Mouse (Mus musculus) hindbrain, embryonic 15.5 days (tissue): ENCODE results near the gene Stard3. TPM values are rescaled to one million over a fixed set of nuclear protein-coding genes. Genes with fewer than 3 reads are reported as not detected.
A peak's percentile ranks its signal among the peaks of the same experiment; 100 is the strongest.

Source experiments
- ATAC-seq: fragments of 200-750 bp; cut with Nextera tagmentation; 2 replicates; pipeline ENCODE4 v1.8.0; 2017; ENCODE audit warnings: low read depth, moderate number of reproducible peaks, moderate TSS enrichment; ENCODE audit not compliant: low FRiP score
- H3K27ac ChIP-seq: fragments of 300-500 bp; sonication (generic); replicated peaks from 2 replicates; pipeline ENCODE4 v1.5.1; 2015; ENCODE audit warnings: mild to moderate bottlenecking, inconsistent platforms
- H3K27me3 ChIP-seq: fragments of 300-500 bp; sonication (generic); 2 replicates; pipeline ENCODE4 v1.6.1; 2015; ENCODE audit warnings: control low read depth, inconsistent platforms
- H3K36me3 ChIP-seq: fragments of 300-500 bp; sonication (generic); 2 replicates; pipeline ENCODE4 v1.6.1; 2015; ENCODE audit warnings: control low read depth, inconsistent platforms
- H3K4me1 ChIP-seq: fragments of 300-500 bp; sonication (generic); replicated peaks from 2 replicates; pipeline ENCODE4 v1.6.1; 2015; ENCODE audit warnings: control low read depth, inconsistent platforms
- H3K4me2 ChIP-seq: fragments of 300-500 bp; sonication (generic); 2 replicates; pipeline ENCODE4 v1.6.1; 2015; ENCODE audit warnings: moderate library complexity, mild to moderate bottlenecking, inconsistent platforms
- H3K4me3 ChIP-seq: fragments of 300-500 bp; sonication (generic); 2 replicates; pipeline ENCODE4 v1.5.1; 2015; ENCODE audit warnings: mild to moderate bottlenecking, inconsistent platforms
- H3K9ac ChIP-seq: fragments of 300-500 bp; sonication (generic); 2 replicates; pipeline ENCODE4 v1.6.1; 2015; ENCODE audit warnings: inconsistent platforms
- H3K9me3 ChIP-seq: fragments of 300-500 bp; sonication (generic); 2 replicates; pipeline ENCODE4 v1.6.1; 2016; ENCODE audit warnings: control low read depth, inconsistent platforms
- WGBS: fragments of 180-500 bp; shearing (Covaris S2); methylation state at CpG from one replicate; pipeline ENCODE4 v1.1.7; 2015; 5-methylcytosine and 5-hydroxymethylcytosine counted together
- polyA plus RNA-seq: library from polyadenylated mRNA; unstranded; fragments of >200 nt; fragmentation: Nextera tagmentation; extraction: Ambion mirVana; gene quantifications from 2 replicates; pipeline ENCODE4 v1.2.1, GENCODE M21; 2015

The Stard3 gene
- polyA plus RNA-seq, 1 experiment from 2014 or later, result 40.3 TPM

DNA sequence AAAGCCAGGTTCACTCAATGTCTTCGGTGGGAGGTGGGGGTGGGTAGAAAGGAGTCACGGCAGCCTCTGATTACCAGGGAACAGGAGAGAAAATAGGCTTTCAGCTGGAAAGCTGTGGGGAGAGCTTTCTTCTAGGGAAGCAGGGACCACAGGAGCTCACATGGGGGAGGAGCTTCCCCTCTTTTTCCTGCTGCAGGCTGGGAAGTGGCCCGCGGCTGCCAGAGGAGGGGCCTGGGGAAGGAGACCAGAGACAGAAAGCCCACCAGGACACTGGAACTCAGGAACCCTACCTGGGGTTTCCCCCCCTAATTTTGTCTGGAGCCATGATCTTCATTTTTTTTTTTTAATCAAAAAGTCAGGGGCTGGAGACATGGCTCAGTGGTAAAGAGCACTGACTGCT, 17.6 kb upstream of the Stard3 start:
- Histone ChIP-seq H3K4me2 (no peak overlapping the region), H3K36me3 (no peaks in the 10 kb centered on the region), H3K4me3 (no peak overlapping the region), H3K4me1 (peaks cover 48% of the 10 kb centered on the region), H3K27me3 (peaks cover 58% of the 10 kb centered on the region), H3K27ac (0 out of 2 replicates have a peak overlapping the region, but pooled peaks have one; percentile 93), H3K9me3 (no peaks in the 10 kb centered on the region), H3K9ac (no peak overlapping the region)
- 13% methylated on average over 3 of the region's 4 CpGs for WGBS
- no peak for ATAC-seq

- no peak for ATAC-seq
- peaks cover 56% of the 10 kb centered on the region for H3K27me3 ChIP-seq
- H3K9ac ChIP-seq, result no peak overlapping the region
- 54% methylated on average over 4 of the region's 4 CpGs for WGBS
- H3K4me2 ChIP-seq, result no peak overlapping the region
- H3K27ac ChIP-seq, result no peak overlapping the region
- no peaks in the 10 kb centered on the region for H3K36me3 ChIP-seq
- H3K4me1 ChIP-seq, result peaks cover 48% of the 10 kb centered on the region
- H3K4me3 ChIP-seq, result no peak overlapping the region
- no peaks in the 10 kb centered on the region for H3K9me3 ChIP-seq
Measured at GRCm38 (mm10) chr11:98341174-98341573, 17.0 kb upstream of the Stard3 start.

DNA sequence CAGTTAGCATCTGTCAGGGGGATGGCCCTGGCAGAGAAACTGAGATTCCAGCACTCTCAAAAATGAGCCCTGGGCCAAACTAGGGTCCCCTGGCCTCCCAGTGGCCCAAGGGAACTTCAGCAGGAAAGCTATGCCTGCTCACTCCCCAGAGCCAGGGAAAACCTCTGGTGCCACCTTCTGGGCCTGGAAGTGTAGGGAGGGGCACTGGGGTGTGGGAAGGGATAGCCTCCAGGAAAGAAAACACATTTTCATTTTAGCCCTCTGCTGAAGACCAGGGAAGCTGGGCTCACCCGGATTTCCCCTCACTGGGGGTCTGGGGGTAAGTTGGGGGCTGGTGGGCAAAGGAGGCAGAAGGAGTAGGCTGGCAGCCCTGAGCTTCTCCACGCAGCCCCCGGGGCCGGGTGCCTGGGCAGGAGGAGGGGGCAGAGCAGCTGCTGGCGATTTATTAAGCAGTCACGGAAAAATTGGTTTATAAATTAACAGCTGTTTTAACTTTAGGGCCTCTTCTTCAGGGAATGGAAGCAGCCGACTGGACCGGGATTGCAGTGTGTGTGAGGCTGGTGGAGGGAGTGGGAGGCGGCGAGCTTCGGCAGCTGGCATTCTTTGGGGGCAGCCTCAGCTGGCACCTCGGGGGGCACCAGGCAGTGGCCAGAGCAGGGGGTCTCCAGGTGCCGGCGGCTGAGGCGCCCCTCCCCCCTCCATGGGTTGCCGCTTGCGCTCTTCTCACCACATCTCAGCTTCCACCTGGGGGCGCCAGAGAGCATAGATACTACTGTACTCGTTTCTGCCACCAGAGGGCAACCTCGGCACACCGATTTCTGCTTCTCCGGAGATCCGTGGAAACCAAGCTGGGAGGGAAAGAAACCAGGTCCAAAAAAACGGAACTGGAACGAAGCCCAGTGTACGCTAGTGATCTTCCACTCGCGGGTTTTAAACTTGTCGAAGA, 15.9 kb upstream of the Stard3 start:
- 0 out of 2 replicates have a peak overlapping the region, but pooled peaks have one; percentile 1 for H3K27ac ChIP-seq
- no peak overlapping the region for H3K9ac ChIP-seq
- WGBS, result 1% methylated on average over 29 of the region's 29 CpGs
- peak overlapping the region; percentile 56 for H3K4me2 ChIP-seq
- ATAC-seq, result peak; percentile 27; the same call in 1 of the 2 replicates
- peaks cover 56% of the 10 kb centered on the region for H3K27me3 ChIP-seq
- H3K4me1 ChIP-seq, result peaks cover 49% of the 10 kb centered on the region
- no peaks in the 10 kb centered on the region for H3K36me3 ChIP-seq
- H3K4me3 ChIP-seq, result peak overlapping the region; percentile 30
- no peaks in the 10 kb centered on the region for H3K9me3 ChIP-seq

GRCm38 (mm10) chr11:98345253-98345652, 12.9 kb upstream of the Stard3 start:
- Histone ChIP-seq H3K4me2 (peak overlapping the region; percentile 48), H3K4me3 (peak overlapping the region; percentile 13; the same call in 1 of the 2 replicates), H3K36me3 (no peaks in the 10 kb centered on the region), H3K9me3 (no peaks in the 10 kb centered on the region), H3K27ac (no peak overlapping the region), H3K9ac (no peak overlapping the region), H3K27me3 (peaks cover 67% of the 10 kb centered on the region), H3K4me1 (peaks cover 47% of the 10 kb centered on the region)
- ATAC-seq, result no peak
- WGBS, result 0% methylated on average over 14 of the region's 14 CpGs

DNA sequence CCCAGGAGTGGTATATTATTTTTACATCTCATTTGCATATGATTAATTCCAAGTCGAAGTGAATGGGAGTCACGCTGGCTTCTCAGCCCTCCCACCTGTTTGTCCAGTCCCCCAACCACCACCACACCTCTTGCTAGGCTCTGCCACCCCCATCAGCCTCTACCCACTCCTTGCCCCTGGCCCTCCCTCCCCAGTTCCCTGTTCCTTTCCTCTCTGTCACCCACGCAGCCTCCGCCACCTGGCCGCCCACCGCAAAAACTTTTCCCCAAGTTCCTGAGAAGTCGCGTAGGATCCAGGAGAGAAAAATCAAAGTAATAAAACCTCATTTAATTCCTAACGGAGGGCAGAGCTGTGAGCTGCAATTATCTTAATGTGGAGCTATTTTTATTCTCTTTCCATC, 12.0 kb upstream of the Stard3 start:
- H3K9ac ChIP-seq, result no peak overlapping the region
- no peak overlapping the region for H3K4me3 ChIP-seq
- no peaks in the 10 kb centered on the region for H3K9me3 ChIP-seq
- H3K27me3 ChIP-seq, result peaks cover 70% of the 10 kb centered on the region
- H3K4me1 ChIP-seq, result peaks cover 43% of the 10 kb centered on the region
- H3K27ac ChIP-seq, result no peak overlapping the region
- WGBS, result 4% methylated on average over 9 of the region's 9 CpGs
- no peak overlapping the region for H3K4me2 ChIP-seq
- H3K36me3 ChIP-seq, result no peaks in the 10 kb centered on the region
- ATAC-seq, result no peak

DNA sequence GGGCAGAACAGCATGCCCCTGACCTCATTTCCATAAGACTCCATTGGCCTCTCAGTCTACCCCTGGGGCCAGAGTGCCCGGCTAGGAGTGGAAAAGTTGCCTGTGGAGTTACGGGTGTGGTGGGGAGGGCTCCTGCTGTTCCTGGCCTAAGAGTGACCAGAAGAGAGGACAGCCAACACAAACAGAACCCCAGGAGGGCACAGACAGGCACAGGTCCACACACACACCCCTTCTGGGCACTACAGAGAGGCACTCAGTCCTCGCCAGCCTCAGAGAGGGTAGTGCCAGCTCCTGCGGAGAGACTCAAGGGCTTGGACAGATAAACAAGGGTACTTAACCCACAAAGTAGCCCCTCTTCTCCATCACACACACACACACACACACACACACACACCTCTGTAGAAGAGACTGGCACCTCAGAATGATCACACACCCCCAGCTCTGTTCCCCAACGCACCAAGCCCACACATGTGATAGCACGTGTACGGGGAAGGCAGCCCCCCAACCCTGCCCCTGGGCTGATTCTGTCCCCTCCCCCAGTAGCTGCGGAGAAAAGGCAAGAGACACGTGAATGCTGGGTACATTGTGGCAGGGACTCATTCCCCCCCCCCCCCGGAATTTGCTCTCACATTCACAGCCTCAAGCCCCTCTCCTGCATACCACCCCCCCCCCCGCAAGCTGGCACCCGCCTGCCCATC, 10.6 kb upstream of the Stard3 start:
- Histone ChIP-seq H3K4me3 (peak overlapping the region; percentile 46; the same call in 1 of the 2 replicates), H3K36me3 (no peaks in the 10 kb centered on the region), H3K4me1 (peaks cover 31% of the 10 kb centered on the region), H3K27ac (no peak overlapping the region), H3K4me2 (peak overlapping the region; percentile 90), H3K9ac (no peak overlapping the region), H3K27me3 (peaks cover 76% of the 10 kb centered on the region), H3K9me3 (no peaks in the 10 kb centered on the region)
- peak; percentile 36; the same call in 1 of the 2 replicates for ATAC-seq
- WGBS, result 2% methylated on average over 11 of the region's 12 CpGs

GRCm38 (mm10) chr11:98348083-98348961, 9.8 kb upstream of the Stard3 start, which contains the start of gene Ppp1r1b:
Gene Ppp1r1b, plus strand, starts transcription at chr11:98348404.
- Histone ChIP-seq H3K36me3 (no peaks in the 10 kb centered on the region), H3K27me3 (peaks cover 82% of the 10 kb centered on the region), H3K9me3 (no peaks in the 10 kb centered on the region), H3K4me1 (peaks cover 27% of the 10 kb centered on the region), H3K4me2 (peak within 1 kb of the TSS; percentile 90), H3K9ac (peak within 1 kb of the TSS; percentile 40), H3K4me3 (peak within 1 kb of the TSS; percentile 46), H3K27ac (no peak within 1 kb of the TSS)
- peak; percentile 35; the same call in 1 of the 2 replicates for ATAC-seq
- WGBS, result under 1% methylated on average over 48 of the region's 55 CpGs

GRCm38 (mm10) chr11:98349308-98349707, 8.9 kb upstream of the Stard3 start:
- Histone ChIP-seq H3K27me3 (peaks cover 86% of the 10 kb centered on the region), H3K4me2 (peak overlapping the region; percentile 90), H3K36me3 (no peaks in the 10 kb centered on the region), H3K9me3 (no peaks in the 10 kb centered on the region), H3K27ac (no peak overlapping the region), H3K9ac (no peak overlapping the region), H3K4me3 (peak overlapping the region; percentile 46), H3K4me1 (peaks cover 27% of the 10 kb centered on the region)
- 7% methylated on average over 9 of the region's 9 CpGs for WGBS
- ATAC-seq, result no peak

GRCm38 (mm10) chr11:98352272-98352990, 5.7 kb upstream of the Stard3 start:
- no peak overlapping the region for H3K9ac ChIP-seq
- 81% methylated on average over 18 of the region's 18 CpGs for WGBS
- H3K36me3 ChIP-seq, result no peaks in the 10 kb centered on the region
- no peaks in the 10 kb centered on the region for H3K9me3 ChIP-seq
- H3K27me3 ChIP-seq, result peaks cover 64% of the 10 kb centered on the region
- H3K4me2 ChIP-seq, result no peak overlapping the region
- no peak overlapping the region for H3K27ac ChIP-seq
- H3K4me1 ChIP-seq, result peaks cover 24% of the 10 kb centered on the region
- no peak for ATAC-seq
- no peak overlapping the region for H3K4me3 ChIP-seq

DNA sequence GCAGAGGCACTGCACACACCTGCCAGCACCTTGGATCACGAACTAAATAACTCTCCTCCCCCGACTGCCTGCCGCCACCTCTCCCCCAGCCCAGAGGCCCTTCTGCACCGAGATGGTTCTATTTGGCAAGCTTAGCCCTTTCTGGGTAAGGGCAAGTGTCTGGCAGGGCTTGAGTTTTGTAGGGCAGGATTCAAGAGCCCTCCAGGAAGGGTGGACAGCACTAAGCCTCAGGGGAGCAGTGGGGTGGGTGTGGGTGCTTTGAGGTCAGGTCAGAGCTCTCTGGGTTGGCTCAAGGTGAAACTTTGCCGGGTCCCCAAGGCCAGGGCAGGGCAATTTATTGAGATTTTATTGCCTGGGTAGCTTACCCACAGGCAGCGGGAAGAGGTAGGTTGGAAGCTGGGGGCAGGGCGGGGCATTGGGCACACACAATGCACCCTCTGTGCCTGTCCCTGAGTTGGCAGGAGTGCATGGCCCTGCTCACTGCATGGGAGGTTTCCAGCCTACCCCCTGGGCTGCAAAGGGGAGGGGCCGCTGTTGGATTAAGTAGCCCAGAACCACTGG, 4.4 kb upstream of the Stard3 start:
- no peaks in the 10 kb centered on the region for H3K9me3 ChIP-seq
- H3K4me3 ChIP-seq, result no peak overlapping the region
- H3K27ac ChIP-seq, result no peak overlapping the region
- H3K27me3 ChIP-seq, result peaks cover 51% of the 10 kb centered on the region
- peaks cover 16% of the 10 kb centered on the region for H3K4me1 ChIP-seq
- H3K36me3 ChIP-seq, result no peaks in the 10 kb centered on the region
- ATAC-seq, result no peak
- no peak overlapping the region for H3K9ac ChIP-seq
- H3K4me2 ChIP-seq, result no peak overlapping the region
- 36% methylated on average over 8 of the region's 8 CpGs for WGBS
